Mouse (Mus musculus) retina, adult 2 months (tissue): ENCODE results near the gene Atoh7.

Source experiments
- DNase-seq: peaks from one replicate; pipeline ENCODE4 v3.0.0-alpha.2; 2012; ENCODE audit warnings: low read depth, low spot score

Atoh7 gene

GRCm38 (mm10) chr10:63098191-63098590 lies 1.3 kb upstream of the Atoh7 start:
- DNase-seq: no peak

- no peak for DNase-seq
Measured at GRCm38 (mm10) chr10:63099941-63100562, 601 bp downstream of the Atoh7 start.

GRCm38 (mm10) chr10:63100657-63101056 lies 1.2 kb downstream of the Atoh7 start:
- no peak for DNase-seq

GRCm38 (mm10) chr10:63113027-63113604 lies 13.7 kb downstream of the Atoh7 start:
- no peak for DNase-seq

GRCm38 (mm10) chr10:63113716-63114360 lies 14.4 kb downstream of the Atoh7 start:
- DNase-seq: no peak

GRCm38 (mm10) chr10:63115881-63116280 lies 16.4 kb downstream of the Atoh7 start:
- no peak for DNase-seq

GRCm38 (mm10) chr10:63116376-63116775 lies 16.9 kb downstream of the Atoh7 start:
- DNase-seq: no peak

- no peak for DNase-seq
Measured at GRCm38 (mm10) chr10:63117583-63117982, 18.1 kb downstream of the Atoh7 start.

GRCm38 (mm10) chr10:63119916-63120315 lies 20.5 kb downstream of the Atoh7 start:
- DNase-seq: no peak

GRCm38 (mm10) chr10:63121961-63122360 lies 22.5 kb downstream of the Atoh7 start:
- no peak for DNase-seq

GRCm38 (mm10) chr10:63122516-63122915 lies 23.1 kb downstream of the Atoh7 start:
- DNase-seq: no peak

GRCm38 (mm10) chr10:63123141-63123540 lies 23.7 kb downstream of the Atoh7 start:
- no peak for DNase-seq

- DNase-seq: no peak
Measured at GRCm38 (mm10) chr10:63124016-63124415, 24.6 kb downstream of the Atoh7 start.

GRCm38 (mm10) chr10:63125343-63125742 lies 25.9 kb downstream of the Atoh7 start:
- DNase-seq: no peak

GRCm38 (mm10) chr10:63126116-63126515 lies 26.7 kb downstream of the Atoh7 start:
- no peak for DNase-seq

GRCm38 (mm10) chr10:63127156-63127555 lies 27.7 kb downstream of the Atoh7 start:
- DNase-seq: no peak

GRCm38 (mm10) chr10:63128256-63128655 lies 28.8 kb downstream of the Atoh7 start:
- no peak for DNase-seq

- DNase-seq: no peak
Measured at GRCm38 (mm10) chr10:63130500-63130899, 31.0 kb downstream of the Atoh7 start.

GRCm38 (mm10) chr10:63132356-63132755 lies 32.9 kb downstream of the Atoh7 start:
- no peak for DNase-seq

- no peak for DNase-seq
Measured at GRCm38 (mm10) chr10:63133326-63133725, 33.9 kb downstream of the Atoh7 start.

- no peak for DNase-seq
Measured at GRCm38 (mm10) chr10:63135680-63136079, 36.2 kb downstream of the Atoh7 start.

- no peak for DNase-seq
Measured at GRCm38 (mm10) chr10:63136436-63136835, 37.0 kb downstream of the Atoh7 start.

GRCm38 (mm10) chr10:63142660-63143059 lies 43.2 kb downstream of the Atoh7 start:
- DNase-seq: no peak
